Mouse (Mus musculus) testis, adult 2 months (tissue): ENCODE measurements around the gene Sfta2. TPM values are rescaled to one million over a fixed set of nuclear protein-coding genes. Genes with fewer than 3 reads are reported as not detected.

Source experiments
- H3K27ac ChIP-seq: fragments of 200-500 bp; 2 replicates; pipeline ENCODE4 v1.5.1; 2012; ENCODE audit warnings: low read depth, low read length; ENCODE audit not compliant: control insufficient read depth, insufficient read depth
- H3K27me3 ChIP-seq: fragments of 200-500 bp; 2 replicates; pipeline ENCODE4 v1.6.1; 2012; ENCODE audit warnings: mild to moderate bottlenecking, low read length, moderate library complexity; ENCODE audit not compliant: control insufficient read depth, insufficient read depth
- H3K36me3 ChIP-seq: fragments of 200-500 bp; 2 replicates; pipeline ENCODE4 v1.6.1; 2012; ENCODE audit warnings: mild to moderate bottlenecking, low read length; ENCODE audit not compliant: control insufficient read depth, insufficient read depth
- H3K4me1 ChIP-seq: fragments of 200-500 bp; 2 replicates; pipeline ENCODE4 v1.6.1; 2012; ENCODE audit warnings: low read length; ENCODE audit not compliant: control insufficient read depth, insufficient read depth
- H3K4me3 ChIP-seq: fragments of 200-500 bp; 2 replicates; pipeline ENCODE4 v1.5.1; 2012; ENCODE audit warnings: low read depth, mild to moderate bottlenecking, low read length, moderate library complexity, mixed read lengths; ENCODE audit not compliant: control insufficient read depth
- CTCF ChIP-seq: fragments of 200-500 bp; IDR thresholded peaks from 2 replicates; pipeline ENCODE4 v1.5.1; 2012; ENCODE audit warnings: low read depth, mild to moderate bottlenecking, inconsistent platforms, low read length, moderate library complexity; ENCODE audit not compliant: control insufficient read depth, insufficient read depth, insufficient replicate concordance
- POLR2A ChIP-seq: fragments of 200-500 bp; IDR thresholded peaks from 2 replicates; pipeline ENCODE4 v1.6.1; 2012; ENCODE audit warnings: low read depth, mild to moderate bottlenecking, inconsistent platforms, low read length, moderate library complexity; ENCODE audit not compliant: control insufficient read depth
- polyA plus RNA-seq: library from polyadenylated mRNA; depleted of rRNA; stranded (reverse); fragments of >200 nt; gene quantifications from 2 replicates; pipeline ENCODE4 v1.2.3, GENCODE M21; 2012

The Sfta2 gene
- polyA plus RNA-seq, 1 experiment, result not detected

DNA sequence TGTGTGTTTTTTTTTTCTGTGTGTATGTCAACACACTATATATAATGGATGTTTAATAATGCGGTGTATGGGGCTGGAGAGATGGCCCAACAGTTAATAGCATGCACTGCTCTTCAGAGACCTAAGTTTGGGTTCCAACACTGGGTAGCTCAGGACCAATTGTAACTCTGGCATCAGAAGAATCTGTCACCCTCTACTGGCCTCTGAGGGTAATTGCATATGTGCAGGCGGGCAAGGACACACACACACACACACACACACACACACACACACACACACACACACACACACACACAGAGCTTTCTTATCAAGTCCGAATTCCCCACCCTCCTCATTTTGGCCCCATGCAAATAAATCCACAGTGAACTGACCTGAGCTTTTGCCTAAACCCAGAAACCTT lies 33.9 kb downstream of the Sfta2 start:
- no peaks in the 10 kb centered on the region for H3K27me3 ChIP-seq
- H3K27ac ChIP-seq, result no peak overlapping the region
- H3K4me3 ChIP-seq, result no peak overlapping the region
- H3K36me3 ChIP-seq, result no peaks in the 10 kb centered on the region
- TF ChIP-seq CTCF (no peak), POLR2A (no peak)
- H3K4me1 ChIP-seq, result peaks cover 15% of the 10 kb centered on the region

DNA sequence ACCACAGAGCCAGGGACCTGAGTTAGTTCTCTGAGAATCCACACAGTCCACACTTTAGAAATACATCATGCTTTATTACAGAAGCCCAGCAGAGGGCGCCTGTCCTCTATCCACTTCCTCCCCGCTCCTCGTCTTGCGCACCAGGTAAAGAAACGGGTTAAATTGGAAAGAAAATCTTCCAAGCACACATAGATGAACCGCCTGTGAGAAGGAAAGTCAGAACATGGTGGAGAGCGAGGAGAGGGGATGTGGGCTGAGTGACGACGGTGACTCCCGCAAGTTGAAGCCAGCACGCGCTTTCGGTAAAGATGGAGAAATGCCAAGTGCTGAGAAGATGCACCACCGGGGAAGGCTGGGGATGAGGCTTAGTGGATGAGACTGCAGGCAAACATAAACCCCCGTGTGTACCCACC lies 34.4 kb downstream of the Sfta2 start:
- peaks cover 15% of the 10 kb centered on the region for H3K4me1 ChIP-seq
- peak overlapping the region; percentile 66 for H3K4me3 ChIP-seq
- H3K27me3 ChIP-seq, result no peaks in the 10 kb centered on the region
- TF ChIP-seq POLR2A (no peak), CTCF (peak; percentile 63; the same call in 1 of the 2 replicates)
- H3K27ac ChIP-seq, result no peak overlapping the region
- H3K36me3 ChIP-seq, result no peaks in the 10 kb centered on the region

DNA sequence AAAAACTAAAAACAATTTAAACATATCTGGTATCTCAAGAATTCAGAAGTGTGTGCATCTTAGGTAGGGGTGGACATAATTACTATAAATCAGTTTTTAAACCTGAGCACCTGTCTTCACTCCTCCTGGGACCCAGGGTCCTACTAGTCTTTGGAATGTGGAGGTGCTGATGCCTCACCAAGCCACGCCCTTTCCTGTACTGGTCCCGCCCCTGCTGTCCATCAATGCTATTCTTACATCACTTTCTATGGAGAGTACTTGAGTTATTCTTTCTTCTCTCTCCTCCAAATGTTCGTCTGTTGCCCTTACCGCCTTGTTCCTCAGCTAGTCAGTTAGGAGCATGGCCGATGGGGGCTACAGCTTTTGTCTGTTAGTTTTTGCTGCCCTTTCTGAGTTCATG lies 35.0 kb downstream of the Sfta2 start:
- H3K4me1 ChIP-seq, result peaks cover 15% of the 10 kb centered on the region
- no peak overlapping the region for H3K27ac ChIP-seq
- TF ChIP-seq CTCF (no peak), POLR2A (no peak)
- H3K4me3 ChIP-seq, result no peak overlapping the region
- H3K36me3 ChIP-seq, result no peaks in the 10 kb centered on the region
- H3K27me3 ChIP-seq, result no peaks in the 10 kb centered on the region

DNA sequence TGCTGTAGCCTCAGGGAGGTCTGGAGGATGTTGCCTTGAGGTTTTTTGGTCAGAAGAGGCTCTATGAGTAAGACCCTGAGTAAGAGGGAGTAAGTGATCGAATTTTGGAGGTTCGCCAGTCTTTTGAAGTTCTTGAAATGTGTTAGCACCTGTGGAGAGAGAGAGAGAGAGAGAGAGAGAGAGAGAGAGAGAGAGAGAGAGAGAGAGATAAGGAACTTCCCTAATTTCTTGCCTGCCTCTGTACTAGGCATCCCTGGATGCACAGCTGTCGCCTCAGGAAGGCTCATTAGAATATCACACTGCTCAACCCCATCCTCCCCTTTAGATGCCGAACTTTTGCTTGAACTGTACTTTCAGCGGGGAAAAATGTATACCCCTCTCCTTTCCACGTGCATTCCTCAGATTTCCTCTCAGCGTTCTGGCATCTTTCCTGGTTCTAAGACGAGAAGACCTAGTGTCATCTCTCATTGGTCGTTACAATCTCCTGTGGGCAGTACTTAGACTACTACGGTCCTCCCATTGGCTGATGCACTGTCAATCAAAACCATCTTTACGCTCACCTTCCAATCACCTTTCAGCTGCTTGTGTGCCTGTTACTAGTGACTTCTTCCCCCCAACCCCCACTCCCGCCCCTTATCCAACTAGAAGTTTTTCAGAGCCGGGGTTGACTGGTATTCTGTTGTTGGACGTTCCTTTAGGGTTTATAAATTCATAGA lies 37.3 kb downstream of the Sfta2 start:
- Histone ChIP-seq H3K4me3 (no peak overlapping the region), H3K27ac (no peak overlapping the region), H3K4me1 (peaks cover 17% of the 10 kb centered on the region)

DNA sequence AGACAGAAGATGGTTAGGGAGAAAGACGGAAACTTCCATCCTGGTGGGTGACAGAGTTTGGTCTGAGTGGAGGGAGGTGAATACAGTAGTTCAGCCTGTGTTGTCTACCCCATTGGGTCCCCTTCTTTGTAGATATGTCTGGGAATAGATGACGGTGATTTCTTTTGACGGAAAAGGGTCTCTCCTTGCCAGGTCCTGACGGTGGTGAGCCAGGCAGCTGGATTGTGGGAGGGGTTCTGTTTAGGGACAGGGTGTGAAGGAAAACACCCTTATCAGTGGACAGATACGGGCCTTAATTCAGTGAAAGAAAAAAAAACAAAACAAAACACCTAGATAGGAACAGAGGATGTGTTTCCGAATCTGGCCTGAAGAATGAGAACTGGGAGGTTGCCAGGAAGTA lies 38.0 kb downstream of the Sfta2 start:
- H3K36me3 ChIP-seq, result no peaks in the 10 kb centered on the region
- H3K4me1 ChIP-seq, result peaks cover 18% of the 10 kb centered on the region
- TF ChIP-seq CTCF, result no peak
- TF ChIP-seq POLR2A, result no peak
- H3K27me3 ChIP-seq, result no peaks in the 10 kb centered on the region
- no peak overlapping the region for H3K27ac ChIP-seq
- peak overlapping the region; percentile 21; the same call in 1 of the 2 replicates for H3K4me3 ChIP-seq

More for the DNA sequence above, 37.3 kb downstream of the Sfta2 start:
- Histone ChIP-seq H3K36me3 (no peaks in the 10 kb centered on the region), H3K27me3 (no peaks in the 10 kb centered on the region)
- TF ChIP-seq CTCF, result no peak
- no peak for TF ChIP-seq POLR2A

DNA sequence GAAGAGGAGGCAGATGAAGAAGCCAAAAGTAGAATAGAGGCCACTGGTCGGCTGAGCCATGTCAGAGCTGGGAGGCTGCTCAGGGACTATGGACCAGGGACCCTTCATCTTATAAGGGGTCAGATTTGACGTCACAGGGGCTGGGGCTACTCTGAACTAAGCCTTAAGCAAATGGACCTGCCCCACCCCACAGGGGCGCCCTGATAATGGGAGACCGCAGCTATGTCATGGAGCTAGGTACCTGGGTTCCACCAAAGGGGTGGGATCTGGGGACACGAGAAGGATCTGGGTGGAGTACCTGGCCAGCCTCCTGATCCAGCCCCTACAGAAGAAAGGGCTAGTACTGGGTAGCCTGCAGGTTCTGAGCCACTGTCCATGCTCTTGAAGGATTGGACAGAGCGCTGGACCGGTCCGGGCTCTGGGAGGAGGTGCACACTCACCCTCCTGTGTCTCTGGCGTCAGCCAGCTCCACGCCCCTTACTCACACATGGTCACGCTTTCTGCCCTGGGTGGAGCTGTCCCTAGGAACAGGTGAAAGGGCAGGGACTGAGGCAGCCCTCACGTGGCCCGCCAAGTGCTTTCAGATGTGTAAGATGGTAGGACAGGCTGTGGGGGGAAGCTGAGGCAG lies 42.4 kb downstream of the Sfta2 start, which contains the start of gene Mucl3:
Gene Mucl3 (minus strand): TSS at position 87 of the 628 bp plus-strand sequence.
- H3K4me1 ChIP-seq, result peaks cover 8% of the 10 kb centered on the region
- H3K4me3 ChIP-seq, result no peak within 1 kb of the TSS
- H3K27ac ChIP-seq, result no peak within 1 kb of the TSS
- H3K36me3 ChIP-seq, result no peaks in the 10 kb centered on the region
- H3K27me3 ChIP-seq, result no peaks in the 10 kb centered on the region
- TF ChIP-seq CTCF (no peak), POLR2A (no peak)

DNA sequence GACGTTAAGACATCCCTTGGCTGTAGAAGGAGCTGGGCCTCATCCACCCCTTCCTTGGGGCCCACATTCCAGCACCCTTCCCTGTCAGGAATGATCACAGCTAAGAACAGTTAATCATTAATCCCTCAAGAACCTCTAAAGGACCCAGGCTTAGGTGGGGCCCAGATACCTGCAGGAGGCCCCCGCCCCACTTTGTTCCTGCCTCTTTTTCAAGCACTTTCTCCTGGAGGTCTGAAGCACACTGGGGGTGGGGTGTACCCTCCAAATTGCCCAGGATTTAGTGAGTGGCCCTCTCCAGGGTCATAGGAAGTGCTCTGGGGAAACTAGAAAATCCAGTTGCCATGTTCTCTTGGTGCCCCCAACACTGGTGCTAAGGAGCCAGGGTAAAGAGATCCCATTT lies 48.1 kb downstream of the Sfta2 start:
- Histone ChIP-seq H3K4me3 (no peak overlapping the region), H3K36me3 (no peaks in the 10 kb centered on the region), H3K27me3 (no peaks in the 10 kb centered on the region), H3K27ac (no peak overlapping the region), H3K4me1 (no peaks in the 10 kb centered on the region)
- no peak for TF ChIP-seq POLR2A
- TF ChIP-seq CTCF, result no peak
